Mouse (Mus musculus): ENCODE measurements around the gene Crisp1.

The Crisp1 gene

GRCm38 (mm10) chr17:40319062-40319461 lies at the start of gene Crisp1:
Gene Crisp1, minus strand, starts transcription at chr17:40319207.
- no peak for DNase-seq (ENCODE audit: low read depth, low spot score)

- no peak for DNase-seq (ENCODE audit: low read depth, low spot score)
Measured at GRCm38 (mm10) chr17:40342497-40343009, 23.5 kb upstream of the Crisp1 start.

GRCm38 (mm10) chr17:40285435-40285834 lies 33.6 kb downstream of the Crisp1 start:
- DNase-seq (ENCODE audit: low read depth, low spot score): no peak

- DNase-seq (ENCODE audit: low read depth, low spot score): no peak
Measured at GRCm38 (mm10) chr17:40275519-40275918, 43.5 kb downstream of the Crisp1 start.

GRCm38 (mm10) chr17:40274906-40275470 lies 44.0 kb downstream of the Crisp1 start:
- DNase-seq (ENCODE audit: low read depth, low spot score): no peak

- DNase-seq (ENCODE audit: low read depth, low spot score): no peak
Measured at GRCm38 (mm10) chr17:40252487-40252886, 66.5 kb downstream of the Crisp1 start.

Data from skeletal muscle tissue, adult 2 months (tissue).